Mouse (Mus musculus) liver, embryonic 13.5 days (tissue): Measurements from ENCODE around the gene Oxsr1. TPM values are rescaled to one million over a fixed set of nuclear protein-coding genes. Genes with fewer than 3 reads are reported as not detected.
A peak's percentile ranks its signal among the peaks of the same experiment; 100 is the strongest.

Experiments
- ATAC-seq: fragments of 200-750 bp; cut with Nextera tagmentation; 2 replicates; pipeline ENCODE4 v1.8.0; 2017; ENCODE audit warnings: low read depth, mild to moderate bottlenecking, moderate number of reproducible peaks, moderate library complexity
- DNase-seq: peaks from one replicate; pipeline ENCODE4 v3.0.0; 2022
- H3K27ac ChIP-seq: fragments of 300-500 bp; sonication (generic); 2 replicates; pipeline ENCODE4 v1.5.1; 2015; ENCODE audit warnings: moderate library complexity, mild to moderate bottlenecking, inconsistent platforms
- H3K27me3 ChIP-seq: fragments of 300-500 bp; sonication (generic); 2 replicates; pipeline ENCODE4 v1.6.1; 2015; ENCODE audit warnings: mild to moderate bottlenecking, inconsistent platforms
- H3K36me3 ChIP-seq: fragments of 300-500 bp; sonication (generic); 2 replicates; pipeline ENCODE4 v1.6.1; 2015; ENCODE audit warnings: mild to moderate bottlenecking, inconsistent platforms
- H3K4me1 ChIP-seq: fragments of 300-500 bp; sonication (generic); replicated peaks from 2 replicates; pipeline ENCODE4 v1.6.1; 2015; ENCODE audit warnings: inconsistent platforms
- H3K4me2 ChIP-seq: fragments of 300-500 bp; sonication (generic); 2 replicates; pipeline ENCODE4 v1.6.1; 2015; ENCODE audit warnings: inconsistent platforms, mild to moderate bottlenecking, moderate library complexity
- H3K4me3 ChIP-seq: fragments of 300-500 bp; sonication (generic); replicated peaks from 2 replicates; pipeline ENCODE4 v1.5.1; 2015; ENCODE audit warnings: mild to moderate bottlenecking, inconsistent platforms
- H3K9ac ChIP-seq: fragments of 300-500 bp; sonication (generic); 2 replicates; pipeline ENCODE4 v1.6.1; 2015; ENCODE audit warnings: mild to moderate bottlenecking, inconsistent platforms
- H3K9me3 ChIP-seq: fragments of 300-500 bp; sonication (generic); replicated peaks from 2 replicates; pipeline ENCODE4 v1.6.1; 2016; ENCODE audit warnings: inconsistent platforms
- WGBS: fragments of 180-500 bp; shearing (Covaris S2); methylation state at CpG from one replicate; pipeline ENCODE4 v1.1.7; 2015; ENCODE audit not compliant: insufficient replicate concordance; 5-methylcytosine and 5-hydroxymethylcytosine counted together
- polyA plus RNA-seq: library from polyadenylated mRNA; unstranded; fragments of >200 nt; fragmentation: Nextera tagmentation; extraction: Ambion mirVana; gene quantifications from 2 replicates; pipeline ENCODE4 v1.2.1, GENCODE M21; 2015

Oxsr1 gene
- polyA plus RNA-seq, 1 experiment from 2014 or later = 6.0 TPM

DNA sequence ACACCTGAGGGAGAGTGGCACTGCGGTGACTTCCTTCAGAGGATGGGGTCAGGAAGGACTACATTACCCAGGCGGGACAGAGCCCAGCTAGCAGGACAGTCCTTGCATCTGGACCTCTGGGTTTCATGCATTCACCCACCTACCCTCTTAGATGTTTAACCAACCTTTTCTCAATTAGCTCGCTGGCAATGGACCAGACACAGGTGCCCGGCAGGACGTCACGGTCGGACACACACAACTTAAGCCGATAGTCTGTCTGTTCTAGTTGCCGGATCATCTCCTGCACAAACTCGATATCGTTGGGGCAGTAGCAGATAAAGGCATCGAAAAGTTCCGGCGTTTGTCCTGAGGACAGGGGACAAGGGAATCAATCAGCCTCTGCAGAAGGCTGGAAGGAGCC is 15.6 kb upstream of the Oxsr1 start:
- no peak overlapping the region for H3K4me3 ChIP-seq
- DNase-seq (no peak), ATAC-seq (no peak)
- H3K9ac ChIP-seq = no peak overlapping the region
- no peaks in the 10 kb centered on the region for H3K27me3 ChIP-seq
- H3K4me1 ChIP-seq = peaks cover 50% of the 10 kb centered on the region
- H3K27ac ChIP-seq = no peak overlapping the region
- peaks cover 10% of the 10 kb centered on the region; the same call in 1 of the 2 replicates for H3K36me3 ChIP-seq
- no peaks in the 10 kb centered on the region for H3K9me3 ChIP-seq
- 90% methylated on average over 14 of the region's 14 CpGs for WGBS
- no peak overlapping the region for H3K4me2 ChIP-seq

DNA sequence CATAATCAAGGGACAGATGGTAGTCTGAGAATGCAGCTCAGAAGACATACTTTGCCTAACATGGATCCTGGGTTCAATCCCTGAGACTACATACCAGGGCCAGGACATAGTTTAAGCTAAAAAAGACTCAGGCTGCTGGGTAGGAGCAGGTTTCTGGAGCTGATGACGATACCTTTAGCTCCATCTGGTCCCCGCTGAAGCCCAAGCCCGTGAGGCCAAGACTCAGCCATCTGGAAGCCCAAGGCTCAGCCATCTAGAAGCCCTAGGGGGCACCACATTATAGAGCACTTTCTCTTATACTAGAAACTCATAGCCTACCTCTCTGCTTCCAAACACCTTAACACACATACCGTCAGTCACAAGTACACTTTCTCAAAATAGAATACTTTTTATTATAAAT is 13.3 kb upstream of the Oxsr1 start:
- H3K9ac ChIP-seq = no peak overlapping the region
- H3K36me3 ChIP-seq = peaks cover 10% of the 10 kb centered on the region; the same call in 1 of the 2 replicates

GRCm38 (mm10) chr9:119334834-119335233 is 12.6 kb upstream of the Oxsr1 start:
- peaks cover 10% of the 10 kb centered on the region; the same call in 1 of the 2 replicates for H3K36me3 ChIP-seq

More for the DNA sequence above, 13.3 kb upstream of the Oxsr1 start:
- H3K4me3 ChIP-seq = no peak overlapping the region
- ATAC-seq (no peak), DNase-seq (no peak)
- no peak overlapping the region for H3K4me2 ChIP-seq
- 84% methylated on average over 4 of the region's 4 CpGs for WGBS
- peaks cover 35% of the 10 kb centered on the region for H3K4me1 ChIP-seq
- H3K27me3 ChIP-seq = no peaks in the 10 kb centered on the region
- no peak overlapping the region for H3K27ac ChIP-seq
- H3K9me3 ChIP-seq = no peaks in the 10 kb centered on the region

DNA sequence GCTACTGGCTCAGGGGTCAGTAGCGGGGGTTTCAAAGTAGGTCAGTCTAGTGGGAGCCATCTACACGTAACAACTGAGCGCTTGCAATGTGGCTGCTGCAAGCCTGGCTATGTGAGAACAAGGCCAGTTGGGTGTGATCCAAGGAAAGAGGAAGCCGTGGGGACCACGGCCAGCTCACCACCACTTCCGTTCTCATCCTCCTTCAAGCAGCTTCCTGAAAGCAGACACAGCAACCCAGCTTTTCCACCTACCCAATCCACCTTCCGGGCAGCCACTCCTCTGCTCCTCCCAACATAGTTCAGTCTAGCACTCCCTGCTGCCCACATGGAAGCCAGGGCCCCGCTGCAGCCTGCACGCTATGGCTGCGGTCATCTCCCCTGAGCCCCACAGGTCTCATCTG is 12.1 kb upstream of the Oxsr1 start:
- Histone ChIP-seq H3K4me1 (peaks cover 25% of the 10 kb centered on the region), H3K9me3 (no peaks in the 10 kb centered on the region), H3K27ac (no peak overlapping the region), H3K4me2 (0 out of 2 replicates have a peak overlapping the region, but pooled peaks have one; percentile 4), H3K27me3 (no peaks in the 10 kb centered on the region), H3K9ac (no peak overlapping the region), H3K36me3 (peaks cover 10% of the 10 kb centered on the region; the same call in 1 of the 2 replicates), H3K4me3 (no peak overlapping the region)
- DNase-seq = no peak
- WGBS = 18% methylated on average over 10 of the region's 10 CpGs
- no peak for ATAC-seq

More at GRCm38 (mm10) chr9:119334834-119335233, 12.6 kb upstream of the Oxsr1 start:
- Histone ChIP-seq H3K4me1 (peaks cover 28% of the 10 kb centered on the region), H3K27ac (no peak overlapping the region), H3K27me3 (no peaks in the 10 kb centered on the region), H3K4me3 (no peak overlapping the region), H3K4me2 (0 out of 2 replicates have a peak overlapping the region, but pooled peaks have one; percentile 4), H3K9ac (no peak overlapping the region), H3K9me3 (no peaks in the 10 kb centered on the region)
- ATAC-seq (no peak), DNase-seq (no peak)
- 63% methylated on average over 2 of the region's 2 CpGs for WGBS

GRCm38 (mm10) chr9:119330186-119330963 is 8.1 kb upstream of the Oxsr1 start:
- H3K27ac ChIP-seq = no peak overlapping the region
- no peak overlapping the region for H3K9ac ChIP-seq
- peaks cover 11% of the 10 kb centered on the region for H3K4me1 ChIP-seq
- H3K36me3 ChIP-seq = no peaks in the 10 kb centered on the region
- H3K9me3 ChIP-seq = no peaks in the 10 kb centered on the region
- H3K27me3 ChIP-seq = no peaks in the 10 kb centered on the region
- ATAC-seq = no peak
- H3K4me2 ChIP-seq = no peak overlapping the region
- no peak for DNase-seq
- 73% methylated on average over 15 of the region's 15 CpGs for WGBS
- H3K4me3 ChIP-seq = no peak overlapping the region

GRCm38 (mm10) chr9:119328488-119328887 is 6.3 kb upstream of the Oxsr1 start:
- no peak for ATAC-seq
- Histone ChIP-seq H3K4me2 (no peak overlapping the region), H3K9ac (no peak overlapping the region), H3K36me3 (no peaks in the 10 kb centered on the region), H3K27me3 (no peaks in the 10 kb centered on the region), H3K4me1 (peaks cover 10% of the 10 kb centered on the region), H3K4me3 (no peak overlapping the region), H3K9me3 (no peaks in the 10 kb centered on the region), H3K27ac (no peak overlapping the region)
- DNase-seq = no peak
- WGBS = 39% methylated on average over 3 of the region's 3 CpGs

DNA sequence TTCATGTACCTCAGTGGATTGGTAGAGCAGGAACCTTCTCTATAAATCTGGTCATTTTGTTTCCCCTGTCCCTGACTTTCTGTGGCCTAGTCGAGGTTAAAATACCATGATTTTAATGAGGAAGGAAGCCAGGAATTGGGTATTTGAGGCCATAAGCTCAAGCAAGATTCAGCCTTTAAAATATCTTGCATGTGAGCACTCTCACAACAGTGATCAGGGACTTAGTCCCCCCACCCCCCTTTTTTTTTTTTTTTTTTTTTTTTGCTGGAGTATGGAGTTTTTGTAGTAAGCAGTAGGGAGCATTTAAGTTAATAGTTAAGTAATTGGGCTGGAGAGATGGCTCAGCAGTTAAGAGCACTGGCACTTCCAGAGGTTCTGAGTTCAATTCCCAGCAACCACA is 1.9 kb upstream of the Oxsr1 start:
- Histone ChIP-seq H3K4me1 (peaks cover 38% of the 10 kb centered on the region), H3K9me3 (no peaks in the 10 kb centered on the region), H3K4me3 (peak overlapping the region; percentile 84), H3K27me3 (no peaks in the 10 kb centered on the region), H3K4me2 (peak overlapping the region; percentile 89), H3K36me3 (no peaks in the 10 kb centered on the region), H3K27ac (no peak overlapping the region), H3K9ac (peak overlapping the region; percentile 85; the same call in 1 of the 2 replicates)
- DNase-seq (no peak), ATAC-seq (no peak)
- WGBS = 38% methylated on average over 1 of the region's 1 CpGs

- 3% methylated on average over 9 of the region's 9 CpGs for WGBS
- H3K4me2 ChIP-seq = peak overlapping the region; percentile 89
- no peak for ATAC-seq
Measured at GRCm38 (mm10) chr9:119323260-119323645, 1.0 kb upstream of the Oxsr1 start.

DNA sequence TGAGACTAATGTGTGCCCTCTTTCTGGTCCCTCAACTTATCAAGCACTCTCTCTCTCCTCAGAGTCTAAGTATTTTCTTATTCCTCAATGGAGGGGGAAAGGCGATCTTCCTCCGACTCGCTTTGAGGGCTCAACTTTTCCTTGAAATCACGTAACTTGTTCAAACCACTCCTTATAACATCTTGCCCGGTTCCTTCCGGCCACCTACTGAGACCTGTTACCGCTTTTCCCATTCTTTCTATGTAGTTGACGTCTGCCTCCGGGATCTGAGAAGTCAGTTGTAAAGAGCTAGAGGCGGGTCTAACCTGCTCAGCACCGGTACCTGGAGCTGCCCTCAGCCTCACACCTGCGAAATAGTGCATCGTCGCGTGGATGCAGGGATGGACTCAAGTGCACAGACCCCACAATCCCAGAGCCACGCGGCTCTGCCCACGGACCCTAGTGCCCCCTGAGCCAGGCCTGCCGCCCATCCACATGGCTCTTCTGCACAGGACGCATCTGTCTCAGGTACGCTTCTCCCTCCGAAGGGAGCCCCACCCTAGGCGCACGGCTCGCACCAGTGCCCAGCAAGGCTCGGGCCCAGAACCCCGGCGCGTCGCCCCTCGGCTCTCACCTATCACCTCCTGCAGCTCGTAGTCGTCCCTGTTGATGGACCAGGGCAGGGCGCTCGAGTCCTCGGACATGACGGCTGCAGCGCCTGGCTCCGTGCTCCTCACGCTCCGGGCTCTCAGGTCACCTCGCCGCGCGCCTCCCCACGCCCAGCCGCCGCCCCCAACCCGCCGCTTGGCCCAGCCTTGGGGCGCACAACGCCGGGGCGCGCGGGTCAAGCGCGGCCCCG is 616 bp downstream of the Oxsr1 start:
- Histone ChIP-seq H3K9me3 (no peaks in the 10 kb centered on the region), H3K4me2 (peak overlapping the region; percentile 99), H3K27ac (peak overlapping the region; percentile 99), H3K9ac (peak overlapping the region; percentile 95), H3K27me3 (no peaks in the 10 kb centered on the region), H3K36me3 (peaks cover 4% of the 10 kb centered on the region), H3K4me1 (peaks cover 38% of the 10 kb centered on the region), H3K4me3 (peak overlapping the region; percentile 84)
- WGBS = under 1% methylated on average over 59 of the region's 59 CpGs
- DNase-seq = no peak
- peak; percentile 10 for ATAC-seq

More at GRCm38 (mm10) chr9:119323260-119323645, 1.0 kb upstream of the Oxsr1 start:
- H3K9ac ChIP-seq = peak overlapping the region; percentile 85
- H3K27me3 ChIP-seq = no peaks in the 10 kb centered on the region
- no peak for DNase-seq
- H3K9me3 ChIP-seq = no peaks in the 10 kb centered on the region
- H3K36me3 ChIP-seq = peaks cover 3% of the 10 kb centered on the region
- H3K4me1 ChIP-seq = peaks cover 38% of the 10 kb centered on the region
- peak overlapping the region; percentile 99 for H3K27ac ChIP-seq
- peak overlapping the region; percentile 84 for H3K4me3 ChIP-seq

DNA sequence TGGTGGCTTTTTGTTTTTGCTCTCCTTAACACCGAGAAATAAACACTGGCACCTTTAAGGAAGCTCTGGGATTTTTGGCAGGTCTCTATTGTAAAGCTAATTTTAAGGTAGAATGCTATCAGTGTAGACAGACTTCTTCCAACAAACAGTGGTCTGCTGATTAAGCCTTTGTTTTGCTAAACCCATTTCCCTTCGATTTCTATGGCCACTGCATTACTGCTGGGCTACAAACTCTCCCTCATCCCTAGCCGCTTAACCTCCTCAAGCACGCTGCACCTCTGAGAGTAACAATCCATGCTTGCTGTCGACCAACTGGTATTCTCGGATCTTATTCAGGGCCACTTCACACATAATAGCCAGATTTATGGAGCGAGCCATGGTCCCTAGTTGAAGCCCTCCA is 1.3 kb downstream of the Oxsr1 start:
- H3K4me1 ChIP-seq = peaks cover 38% of the 10 kb centered on the region
- H3K4me2 ChIP-seq = peak overlapping the region; percentile 99
- peak overlapping the region; percentile 95 for H3K9ac ChIP-seq
- H3K4me3 ChIP-seq = peak overlapping the region; percentile 84
- 12% methylated on average over 7 of the region's 7 CpGs for WGBS
- peak overlapping the region; percentile 99; the same call in 1 of the 2 replicates for H3K27ac ChIP-seq
- H3K9me3 ChIP-seq = no peaks in the 10 kb centered on the region
- no peak for ATAC-seq
- peaks cover 4% of the 10 kb centered on the region for H3K36me3 ChIP-seq
- H3K27me3 ChIP-seq = no peaks in the 10 kb centered on the region
- no peak for DNase-seq

- Histone ChIP-seq H3K4me1 (peaks cover 42% of the 10 kb centered on the region), H3K36me3 (peaks cover 4% of the 10 kb centered on the region), H3K9me3 (no peaks in the 10 kb centered on the region), H3K4me3 (peak overlapping the region; percentile 84), H3K27me3 (no peaks in the 10 kb centered on the region), H3K9ac (peak overlapping the region; percentile 95; the same call in 1 of the 2 replicates), H3K27ac (no peak overlapping the region), H3K4me2 (peak overlapping the region; percentile 99)
- 84% methylated on average over 7 of the region's 7 CpGs for WGBS
- ATAC-seq (no peak), DNase-seq (no peak)
Measured at GRCm38 (mm10) chr9:119320446-119320845, 1.8 kb downstream of the Oxsr1 start.
